Mouse (Mus musculus) kidney, embryonic 14.5 days (tissue): ENCODE measurements at regions not wholly inside any gene's neighbourhood (a gene's known extent, or its start where the extent isn't known, plus 50 kb on each side); places are given as distances from the start of the nearest gene placed in this dataset.

Experiments used
- ATAC-seq: fragments of 200-750 bp; cut with Nextera tagmentation; 2 replicates; pipeline ENCODE4 v1.8.0; 2017; ENCODE audit warnings: moderate number of reproducible peaks, mild to moderate bottlenecking, moderate TSS enrichment, moderate library complexity; ENCODE audit not compliant: low FRiP score, low TSS enrichment
- H3K27ac ChIP-seq: fragments of 300-500 bp; sonication (generic); 2 replicates; pipeline ENCODE4 v1.5.1; 2014; ENCODE audit warnings: low read depth, mild to moderate bottlenecking, low read length, moderate library complexity, mixed read lengths
- H3K27me3 ChIP-seq: fragments of 300-500 bp; sonication (generic); 2 replicates; pipeline ENCODE4 v1.6.1; 2014; ENCODE audit warnings: mild to moderate bottlenecking, low read length; ENCODE audit not compliant: control insufficient read depth, insufficient read depth
- H3K36me3 ChIP-seq: fragments of 300-500 bp; sonication (generic); 2 replicates; pipeline ENCODE4 v1.6.1; 2014; ENCODE audit warnings: low read length, mixed read lengths; ENCODE audit not compliant: control insufficient read depth, insufficient read depth
- H3K4me1 ChIP-seq: fragments of 300-500 bp; sonication (generic); 2 replicates; pipeline ENCODE4 v1.6.1; 2014; ENCODE audit warnings: low read length, mixed read lengths; ENCODE audit not compliant: control insufficient read depth, insufficient read depth
- H3K4me2 ChIP-seq: fragments of 300-500 bp; sonication (generic); replicated peaks from 2 replicates; pipeline ENCODE4 v1.6.1; 2014; ENCODE audit warnings: low read depth, mild to moderate bottlenecking, low read length
- H3K4me3 ChIP-seq: fragments of 300-500 bp; sonication (generic); 2 replicates; pipeline ENCODE4 v1.5.1; 2014; ENCODE audit warnings: mild to moderate bottlenecking, low read length
- H3K9ac ChIP-seq: fragments of 300-500 bp; sonication (generic); 2 replicates; pipeline ENCODE4 v1.6.1; 2014; ENCODE audit warnings: low read depth, mild to moderate bottlenecking, low read length, moderate library complexity
- H3K9me3 ChIP-seq: fragments of 300-500 bp; sonication (generic); 2 replicates; pipeline ENCODE4 v1.6.1; 2016; ENCODE audit warnings: low read length; ENCODE audit not compliant: control insufficient read depth
- WGBS: fragments of 180-500 bp; shearing (Covaris S2); extraction: QIAGEN DNeasy Blood & Tissue Kit; methylation state at CpG from one replicate; pipeline ENCODE4 v1.1.7; 2014; 5-methylcytosine and 5-hydroxymethylcytosine counted together

GRCm38 (mm10) chr5:126063644-126064043, 532.1 kb downstream of the Tmem132b start:
- H3K4me2 ChIP-seq = no peak overlapping the region
- ATAC-seq = no peak

GRCm38 (mm10) chr5:126079281-126079838, 547.8 kb downstream of the Tmem132b start:
- no peak overlapping the region for H3K27ac ChIP-seq
- no peaks in the 10 kb centered on the region for H3K27me3 ChIP-seq
- no peak for ATAC-seq
- H3K36me3 ChIP-seq = no peaks in the 10 kb centered on the region
- no peak overlapping the region for H3K9ac ChIP-seq
- H3K4me3 ChIP-seq = no peak overlapping the region
- WGBS = 46% methylated on average over 7 of the region's 7 CpGs
- no peak overlapping the region for H3K4me2 ChIP-seq
- H3K4me1 ChIP-seq = no peaks in the 10 kb centered on the region
- no peaks in the 10 kb centered on the region for H3K9me3 ChIP-seq

More at GRCm38 (mm10) chr5:126063644-126064043, 532.1 kb downstream of the Tmem132b start:
- no peak overlapping the region for H3K9ac ChIP-seq
- H3K27me3 ChIP-seq = no peaks in the 10 kb centered on the region
- H3K4me1 ChIP-seq = no peaks in the 10 kb centered on the region
- H3K9me3 ChIP-seq = no peaks in the 10 kb centered on the region
- H3K27ac ChIP-seq = no peak overlapping the region
- no peaks in the 10 kb centered on the region for H3K36me3 ChIP-seq
- no peak overlapping the region for H3K4me3 ChIP-seq

DNA sequence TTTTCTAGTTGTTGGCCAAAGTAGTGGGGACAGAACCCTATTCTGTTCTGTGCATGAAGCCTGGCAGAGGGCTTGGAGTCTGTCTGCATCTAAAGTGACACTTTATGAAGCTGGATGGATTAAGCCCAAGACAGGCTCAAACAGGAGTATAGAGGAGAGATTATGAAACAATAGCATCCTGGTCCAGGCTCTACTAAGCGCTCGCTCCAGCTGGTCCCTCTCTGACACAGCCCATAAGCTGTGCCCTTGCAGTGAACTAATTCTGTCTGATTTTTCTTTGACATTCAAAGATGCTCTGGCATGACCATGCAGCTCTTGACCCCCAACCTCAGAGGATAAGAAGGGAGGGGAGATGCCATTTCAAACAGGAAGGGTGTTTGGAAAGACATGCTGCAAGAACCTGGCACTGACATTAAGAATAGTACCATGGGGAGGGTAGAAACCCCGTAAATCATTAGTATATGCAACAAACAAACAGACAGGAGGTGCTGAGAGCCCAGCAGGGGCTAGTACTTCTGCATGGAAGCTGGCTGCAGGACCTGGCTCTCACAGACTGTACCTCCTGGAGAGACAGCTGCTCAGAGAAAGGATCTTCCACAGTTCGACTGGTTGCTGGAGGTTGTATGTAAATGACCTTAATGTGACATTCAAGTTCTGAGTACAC, 556.8 kb downstream of the Tmem132b start:
- H3K27ac ChIP-seq = no peak overlapping the region
- H3K9ac ChIP-seq = no peak overlapping the region
- ATAC-seq = no peak
- H3K9me3 ChIP-seq = no peaks in the 10 kb centered on the region
- H3K4me1 ChIP-seq = no peaks in the 10 kb centered on the region
- no peak overlapping the region for H3K4me2 ChIP-seq
- WGBS = 63% methylated on average over 4 of the region's 4 CpGs
- H3K27me3 ChIP-seq = no peaks in the 10 kb centered on the region
- no peaks in the 10 kb centered on the region for H3K36me3 ChIP-seq
- H3K4me3 ChIP-seq = no peak overlapping the region

- no peaks in the 10 kb centered on the region for H3K36me3 ChIP-seq
- ATAC-seq = no peak
- no peak overlapping the region for H3K9ac ChIP-seq
- H3K4me2 ChIP-seq = no peak overlapping the region
- H3K9me3 ChIP-seq = no peaks in the 10 kb centered on the region
- no peaks in the 10 kb centered on the region for H3K4me1 ChIP-seq
- no peaks in the 10 kb centered on the region for H3K27me3 ChIP-seq
- no peak overlapping the region for H3K4me3 ChIP-seq
- WGBS = 86% methylated on average over 5 of the region's 5 CpGs
- no peak overlapping the region for H3K27ac ChIP-seq
Measured at GRCm38 (mm10) chr5:126093196-126093595, 561.6 kb downstream of the Tmem132b start.

- Histone ChIP-seq H3K27ac (no peak overlapping the region), H3K36me3 (no peaks in the 10 kb centered on the region), H3K9ac (no peak overlapping the region), H3K27me3 (no peaks in the 10 kb centered on the region), H3K4me1 (no peaks in the 10 kb centered on the region), H3K4me3 (no peak overlapping the region), H3K9me3 (no peaks in the 10 kb centered on the region), H3K4me2 (no peak overlapping the region)
- no peak for ATAC-seq
- 80% methylated on average over 6 of the region's 6 CpGs for WGBS
Measured at GRCm38 (mm10) chr5:126096616-126097261, 565.2 kb downstream of the Tmem132b start.

DNA sequence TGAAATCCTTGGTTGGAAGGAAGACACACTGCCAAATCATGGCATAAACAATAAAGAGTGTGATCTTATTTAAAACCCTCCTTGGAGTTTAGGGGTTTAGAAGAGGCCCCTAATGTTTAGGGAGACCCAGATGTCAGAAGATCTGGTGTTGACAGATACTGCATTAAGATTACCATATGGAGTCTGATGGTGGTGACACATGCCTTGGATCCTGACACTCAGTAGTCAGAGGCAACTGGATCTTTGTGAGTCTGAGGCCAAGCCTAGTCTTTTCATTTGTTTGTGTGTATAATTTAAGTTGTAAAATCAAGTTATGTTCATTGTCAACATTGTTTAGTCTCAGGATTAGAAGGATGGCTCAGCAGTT, 565.7 kb downstream of the Tmem132b start:
- H3K36me3 ChIP-seq = no peaks in the 10 kb centered on the region
- ATAC-seq = no peak
- H3K27ac ChIP-seq = no peak overlapping the region
- no peaks in the 10 kb centered on the region for H3K9me3 ChIP-seq
- H3K9ac ChIP-seq = no peak overlapping the region
- no peaks in the 10 kb centered on the region for H3K27me3 ChIP-seq
- no peak overlapping the region for H3K4me2 ChIP-seq
- no peaks in the 10 kb centered on the region for H3K4me1 ChIP-seq
- no peak overlapping the region for H3K4me3 ChIP-seq

- Histone ChIP-seq H3K4me2 (no peak overlapping the region), H3K36me3 (no peaks in the 10 kb centered on the region), H3K4me3 (no peak overlapping the region), H3K27ac (no peak overlapping the region), H3K4me1 (no peaks in the 10 kb centered on the region), H3K27me3 (no peaks in the 10 kb centered on the region), H3K9ac (no peak overlapping the region), H3K9me3 (no peaks in the 10 kb centered on the region)
- WGBS = 83% methylated on average over 7 of the region's 7 CpGs
- no peak for ATAC-seq
Measured at GRCm38 (mm10) chr5:126098433-126098832, 566.9 kb downstream of the Tmem132b start.

DNA sequence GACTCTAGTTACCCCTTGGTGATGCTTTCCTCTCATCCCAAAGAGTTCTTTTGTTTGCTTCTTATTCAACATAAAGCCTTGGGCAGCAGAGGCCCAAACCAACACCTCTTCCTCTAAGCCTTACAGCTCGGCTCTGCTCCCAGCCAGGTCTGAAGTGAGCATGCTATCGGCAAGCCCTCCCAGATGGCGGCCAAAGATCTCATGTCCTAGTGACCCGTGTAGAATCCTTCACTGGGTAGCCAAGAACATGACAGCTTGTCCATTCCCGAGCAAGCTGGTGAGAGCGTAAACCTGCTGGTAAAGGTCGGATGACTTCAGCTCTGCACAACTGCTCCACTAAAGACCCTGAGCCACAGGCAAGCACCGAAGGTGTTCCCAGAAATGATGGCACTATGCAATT, 568.4 kb downstream of the Tmem132b start:
- Histone ChIP-seq H3K4me3 (no peak overlapping the region), H3K27ac (no peak overlapping the region), H3K4me1 (no peaks in the 10 kb centered on the region), H3K36me3 (no peaks in the 10 kb centered on the region), H3K9me3 (no peaks in the 10 kb centered on the region; the same call in 1 of the 2 replicates), H3K27me3 (no peaks in the 10 kb centered on the region), H3K4me2 (no peak overlapping the region), H3K9ac (no peak overlapping the region)
- no peak for ATAC-seq
- 80% methylated on average over 8 of the region's 8 CpGs for WGBS

DNA sequence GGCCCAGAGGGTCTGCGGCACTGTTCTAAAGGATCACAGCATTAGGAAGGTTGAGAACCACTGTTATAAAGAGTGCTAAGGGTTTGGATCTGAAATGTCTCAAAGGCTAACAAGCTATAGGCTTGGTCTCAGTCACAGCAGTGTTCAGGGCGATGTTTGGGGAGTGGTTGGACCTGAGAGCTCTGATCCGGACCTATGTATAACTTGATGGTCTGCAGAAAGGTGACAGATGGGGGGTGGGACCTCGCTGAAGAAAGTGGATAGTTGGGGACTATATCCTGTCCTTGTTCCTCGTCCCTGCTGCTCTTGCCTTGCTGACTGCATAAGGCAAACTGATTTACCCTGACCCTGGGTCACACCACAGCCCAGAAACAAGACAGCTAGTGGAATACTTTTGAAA, 572.9 kb downstream of the Tmem132b start:
- H3K4me1 ChIP-seq = no peaks in the 10 kb centered on the region
- no peak for ATAC-seq

More for the DNA sequence above, 572.9 kb downstream of the Tmem132b start:
- Histone ChIP-seq H3K36me3 (no peaks in the 10 kb centered on the region), H3K9ac (no peak overlapping the region), H3K9me3 (no peaks in the 10 kb centered on the region; the same call in 1 of the 2 replicates), H3K27me3 (no peaks in the 10 kb centered on the region), H3K4me2 (no peak overlapping the region), H3K4me3 (no peak overlapping the region), H3K27ac (no peak overlapping the region)
- WGBS = 77% methylated on average over 5 of the region's 5 CpGs
